Mouse (Mus musculus): ENCODE measurements at regions not wholly inside any gene's neighbourhood (a gene's known extent, or its start where the extent isn't known, plus 50 kb on each side); places are given as distances from the start of the nearest gene placed in this dataset.

DNA sequence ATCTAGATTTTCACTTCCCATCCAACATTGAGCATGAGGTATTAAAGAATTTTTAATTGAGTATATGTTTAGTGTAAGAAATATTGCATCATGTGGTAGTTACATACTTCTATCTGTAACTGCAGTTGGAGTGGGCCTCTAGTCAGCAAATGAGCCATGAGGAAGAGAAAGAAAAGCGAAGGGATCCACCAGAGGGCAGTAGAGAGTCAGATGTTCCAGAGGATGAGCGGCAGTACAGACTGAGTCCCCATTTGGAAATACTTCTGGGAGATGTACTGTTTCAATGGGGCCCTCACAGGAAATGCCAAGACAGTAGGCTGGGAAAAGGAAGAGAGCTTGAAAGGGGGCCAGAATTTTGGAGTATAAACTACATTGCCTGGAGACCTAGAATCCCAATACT lies 221.2 kb downstream of the Myh15 start:
- DNase-seq (ENCODE audit: low spot score in 2 of 2), result peak; percentile 6 to 15

DNA sequence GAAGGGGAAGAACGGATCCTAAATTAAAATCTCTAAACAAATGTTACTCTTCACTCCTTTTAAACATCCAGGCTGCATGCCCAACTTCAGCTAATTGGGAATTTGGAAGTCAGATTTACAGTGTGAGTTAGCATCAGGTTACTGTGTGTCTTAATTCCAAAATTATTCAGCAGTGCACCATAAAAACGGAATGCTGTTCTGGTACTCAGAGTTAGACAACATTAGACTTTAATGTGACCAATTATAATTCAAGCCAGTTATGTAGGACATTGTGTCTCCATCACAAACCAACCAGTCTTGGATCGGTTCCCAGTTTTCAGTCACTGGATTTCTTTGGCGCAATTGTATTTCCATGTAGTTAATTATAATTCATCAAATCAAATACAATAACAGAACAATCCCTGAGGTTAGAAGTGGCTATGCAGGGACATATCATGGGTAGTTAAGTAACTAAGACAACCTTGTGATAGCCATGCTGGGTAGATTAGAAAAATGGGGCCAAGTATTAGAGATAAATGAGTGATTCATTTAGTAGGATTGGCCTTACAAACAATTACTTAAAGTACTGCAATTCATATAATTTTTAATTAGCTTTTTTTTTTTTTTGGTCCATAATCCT lies 230.9 kb downstream of the Myh15 start:
- DNase-seq (ENCODE audit: low spot score in 2 of 2), result peak in 1 of 2 experiments; percentile 4

DNA sequence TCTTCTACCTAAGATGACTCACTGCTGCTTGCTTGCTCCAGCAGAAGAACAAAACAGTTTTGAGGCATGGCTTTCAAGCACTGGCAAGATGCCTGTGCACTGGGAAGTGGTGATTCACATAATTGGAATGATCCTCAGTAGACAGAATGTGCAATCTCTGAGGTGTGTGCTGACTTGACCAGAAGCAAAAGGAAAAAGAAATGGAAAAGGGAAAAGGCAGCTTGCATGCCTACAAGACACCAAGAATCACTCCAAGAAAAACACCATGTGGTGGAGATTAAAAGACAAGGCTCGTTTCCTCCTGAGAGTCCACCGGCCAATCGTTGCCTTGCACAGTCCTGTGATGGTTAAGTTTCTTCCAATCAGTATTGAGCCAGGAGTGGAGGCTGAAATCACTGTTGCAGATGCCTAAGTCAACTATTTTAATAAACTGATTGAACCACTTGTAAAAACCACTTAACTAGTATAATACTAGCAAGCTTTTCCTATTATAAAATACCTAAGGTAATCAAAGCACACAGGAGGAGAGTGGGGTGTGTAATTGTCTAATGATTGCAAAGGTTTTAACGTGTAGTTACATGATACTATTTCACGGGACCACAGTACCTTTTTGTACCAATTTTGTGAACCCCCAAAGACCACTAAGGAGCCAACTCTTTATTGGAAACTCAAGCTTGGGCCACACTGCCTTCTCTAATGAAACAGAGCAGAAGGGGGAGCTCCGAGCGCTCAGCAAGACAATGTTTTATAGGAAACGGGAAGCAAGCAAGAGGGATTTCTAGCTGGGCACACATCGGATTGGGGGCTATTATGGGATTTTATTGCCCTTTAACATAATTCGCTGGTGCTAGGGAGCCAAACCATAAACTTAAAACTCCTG lies 232.2 kb downstream of the Myh15 start:
- DNase-seq (ENCODE audit: low spot score in 2 of 2), result peak; percentile 59 to 81

- DNase-seq (ENCODE audit: low spot score in 2 of 2), result no peak
Observed at GRCm38 (mm10) chr16:49303612-49304307, 246.5 kb downstream of the Myh15 start.

DNA sequence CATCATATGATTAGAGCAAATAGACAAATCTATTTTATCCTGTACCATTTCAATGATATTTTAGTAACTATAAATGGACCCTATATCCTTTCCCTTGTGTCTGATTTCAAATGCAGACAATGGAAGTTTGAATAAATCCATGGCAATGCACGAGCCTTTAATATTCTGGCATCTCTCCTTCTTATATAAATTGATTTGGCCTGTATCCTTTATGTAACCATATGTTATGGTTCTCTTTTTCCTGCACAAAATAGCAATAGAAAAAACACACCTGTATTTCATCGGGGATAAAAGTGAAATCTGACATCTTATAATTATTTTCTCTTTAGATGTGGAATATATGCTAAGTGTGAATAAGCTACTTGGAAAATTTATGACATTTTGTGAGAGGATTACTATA lies 247.1 kb downstream of the Myh15 start:
- no peak for DNase-seq (ENCODE audit: low spot score in 2 of 2)

DNA sequence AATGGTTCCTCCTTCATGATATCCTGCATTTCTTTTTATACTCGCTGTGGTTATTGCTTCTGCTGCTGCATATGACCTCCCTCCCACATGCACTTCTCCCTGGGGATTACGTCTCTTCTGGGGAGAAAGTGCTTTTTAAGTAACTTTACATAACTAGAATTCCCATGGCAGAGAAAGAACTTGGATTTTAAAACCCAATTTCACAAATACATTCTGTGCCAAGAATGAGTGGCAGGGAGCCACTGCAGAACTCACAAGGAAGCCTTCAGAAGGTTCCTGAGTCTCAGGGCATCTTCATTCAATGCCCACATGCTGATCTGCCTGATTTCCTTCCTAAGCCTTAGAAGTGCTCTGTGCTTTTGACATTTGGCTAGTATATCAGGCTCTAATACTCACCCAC lies 259.8 kb downstream of the Myh15 start:
- DNase-seq (ENCODE audit: low spot score in 2 of 2), result peak; percentile 4 to 5

DNA sequence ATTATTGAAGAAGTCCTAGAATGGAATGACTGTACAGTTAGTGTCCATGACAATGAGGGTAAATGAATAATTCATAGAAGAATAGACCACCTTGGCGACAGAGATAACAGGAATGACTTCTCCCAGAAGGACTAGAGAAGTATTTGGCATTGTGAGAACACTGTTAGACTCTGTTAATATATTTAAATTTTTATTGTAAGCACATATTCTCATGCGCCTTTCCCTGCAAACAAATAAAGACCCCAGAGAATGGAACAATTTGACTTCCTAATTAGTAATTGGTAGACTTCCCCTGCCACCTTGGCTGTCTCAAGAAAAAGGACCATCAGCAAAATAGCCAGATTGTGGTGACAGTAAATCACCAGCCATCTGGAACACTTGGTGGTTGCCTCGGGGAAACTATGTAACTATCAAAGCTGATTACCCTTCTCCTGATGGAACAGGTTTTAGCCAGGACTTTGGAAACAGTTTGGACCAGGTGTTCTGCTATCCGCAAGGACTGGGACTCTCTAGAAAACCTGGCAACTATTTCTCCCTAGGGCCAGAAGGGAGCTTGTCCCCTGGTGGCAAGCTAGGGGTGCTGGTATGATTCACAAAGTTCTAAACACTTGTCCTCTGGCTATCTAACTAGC lies 261.9 kb downstream of the Myh15 start:
- DNase-seq (ENCODE audit: low spot score in 2 of 2), result no peak

GRCm38 (mm10) chr16:49319774-49320173 lies 262.5 kb downstream of the Myh15 start:
- no peak for DNase-seq (ENCODE audit: low spot score in 2 of 2)

DNA sequence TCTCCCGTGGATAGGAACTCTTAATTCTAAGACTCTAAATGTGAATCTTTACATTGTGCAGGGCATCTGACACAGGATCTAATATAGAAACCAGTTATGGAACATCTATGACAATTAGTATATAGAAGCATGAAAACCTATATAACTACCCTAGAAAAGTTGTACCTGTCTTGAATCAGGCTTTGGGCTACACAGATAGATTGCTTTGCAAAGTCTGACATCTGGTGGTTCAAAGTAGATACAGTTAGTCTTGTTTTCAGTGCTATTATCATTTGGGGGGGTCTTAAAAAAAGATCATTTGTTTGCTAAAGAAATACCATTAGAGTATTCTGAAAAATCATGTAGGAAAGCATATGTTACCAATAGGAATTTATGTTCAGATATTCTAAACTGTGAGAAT lies 264.7 kb downstream of the Myh15 start:
- no peak for DNase-seq (ENCODE audit: low spot score in 2 of 2)

GRCm38 (mm10) chr16:49330725-49331386 lies 273.6 kb downstream of the Myh15 start:
- no peak for DNase-seq (ENCODE audit: low spot score in 2 of 2)

DNA sequence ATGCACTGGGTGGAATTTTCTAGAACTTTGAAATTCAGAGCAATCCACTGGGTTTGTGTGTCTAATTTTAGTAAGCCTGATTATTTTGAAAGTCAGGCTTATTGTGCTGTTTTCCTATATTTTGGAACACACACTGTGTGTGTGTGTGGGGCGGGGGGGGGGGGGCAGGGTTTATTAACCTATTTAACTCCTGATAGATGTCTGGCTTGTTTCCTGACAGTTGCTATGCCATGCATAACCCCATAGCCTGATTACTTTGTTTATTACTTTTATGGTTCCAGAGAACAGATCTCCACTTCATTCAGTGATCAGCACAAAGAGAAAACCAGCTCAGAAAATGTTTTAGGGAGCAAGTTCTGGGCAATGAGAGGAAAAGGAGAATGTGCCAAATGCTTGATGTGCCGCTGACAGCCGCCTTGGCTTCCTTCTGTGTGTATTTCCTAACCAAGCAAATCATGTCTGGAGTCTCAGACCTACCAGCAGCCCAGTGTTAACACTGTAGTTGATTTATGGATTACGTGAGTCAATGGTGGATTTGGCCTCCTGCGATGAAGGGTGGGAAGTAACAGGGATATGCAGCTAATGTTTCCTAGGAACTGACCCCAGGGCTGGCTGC lies 274.9 kb downstream of the Myh15 start:
- DNase-seq (ENCODE audit: low spot score in 2 of 2), result no peak

DNA sequence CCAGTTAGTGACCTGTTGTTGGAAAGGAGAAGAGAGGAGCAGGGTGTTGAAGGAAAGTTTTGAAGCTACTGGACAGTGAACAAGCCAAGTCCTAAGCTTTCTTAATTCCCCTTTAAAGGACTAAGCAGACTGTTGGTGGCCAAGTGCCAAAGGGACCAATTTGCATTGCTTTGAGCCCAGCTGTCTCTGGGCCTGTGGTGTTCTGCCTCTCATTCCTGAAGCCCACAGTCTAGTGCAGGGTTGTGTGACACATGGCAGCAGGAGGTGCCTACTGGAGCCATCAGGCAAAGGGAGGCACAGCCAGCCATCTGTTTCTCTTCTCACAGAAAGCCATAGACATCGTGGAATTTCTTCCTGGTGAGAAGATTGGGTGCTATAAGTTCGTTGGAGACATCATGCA lies 278.6 kb downstream of the Myh15 start:
- peak in 1 of 2 experiments; percentile 8 for DNase-seq (ENCODE audit: low spot score in 2 of 2)

GRCm38 (mm10) chr16:49337948-49338347 lies 280.7 kb downstream of the Myh15 start:
- DNase-seq (ENCODE audit: low spot score in 2 of 2), result no peak

- DNase-seq (ENCODE audit: low spot score in 2 of 2), result no peak
Observed at GRCm38 (mm10) chr16:49358404-49358803, 301.1 kb downstream of the Myh15 start.

DNA sequence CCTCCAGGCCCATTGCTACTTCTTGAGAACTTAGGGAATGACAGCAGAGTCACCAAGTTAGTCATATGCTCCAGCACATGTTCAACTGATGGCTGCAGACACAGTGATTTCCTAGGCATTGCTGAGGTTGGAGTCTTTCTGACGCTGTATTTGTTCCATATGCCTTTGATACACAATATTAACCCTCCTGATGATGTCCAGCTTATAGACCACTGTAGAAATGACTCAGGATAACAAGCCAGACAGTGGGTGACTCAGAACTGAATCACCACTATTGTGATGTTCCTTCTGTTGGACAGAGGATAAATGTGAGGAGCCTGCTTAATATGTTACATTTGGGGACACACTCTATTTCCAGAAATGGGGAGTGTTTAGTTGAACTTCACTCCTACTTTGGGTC lies 304.4 kb downstream of the Myh15 start:
- no peak for DNase-seq (ENCODE audit: low spot score in 2 of 2)

DNA sequence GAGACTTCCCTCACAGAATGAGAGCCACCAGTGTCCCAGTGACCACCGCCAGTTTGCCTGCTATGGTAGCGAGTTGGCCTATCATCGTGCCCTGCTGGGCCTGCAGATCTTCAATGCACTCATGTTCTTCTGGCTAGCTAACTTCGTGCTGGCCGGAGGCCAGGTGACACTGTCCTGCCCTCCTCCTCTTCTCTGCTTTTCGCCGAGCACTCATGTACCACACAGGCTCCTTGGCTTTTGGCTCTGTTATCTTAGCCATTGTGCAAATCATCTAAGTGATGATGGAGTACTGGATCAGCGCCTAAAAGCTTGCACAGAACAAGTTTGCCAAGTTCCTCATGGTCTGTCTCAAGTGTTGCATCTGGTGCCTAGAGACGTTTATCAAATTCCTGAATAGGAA lies 312.2 kb downstream of the Myh15 start:
- no peak for DNase-seq (ENCODE audit: low spot score in 2 of 2)

DNA sequence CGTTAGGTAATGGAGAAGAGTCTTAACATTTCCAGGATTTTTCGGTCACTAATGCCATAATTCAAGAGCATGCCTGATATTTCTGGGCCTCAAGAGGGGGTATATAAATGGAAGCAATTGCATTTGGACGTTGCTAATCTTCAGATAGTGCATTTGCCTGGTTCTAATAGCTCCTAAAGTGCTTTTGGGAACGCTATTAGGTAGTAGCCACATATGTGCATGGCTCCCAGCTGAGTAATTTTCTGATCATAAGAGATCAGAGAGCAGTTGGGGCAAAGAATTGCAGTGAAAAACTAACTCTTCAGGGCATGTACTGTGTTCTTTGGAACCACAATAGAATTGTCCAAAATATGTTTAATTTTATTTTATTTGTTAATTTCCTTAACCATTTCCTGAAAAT lies 317.8 kb downstream of the Myh15 start:
- no peak for DNase-seq (ENCODE audit: low spot score in 2 of 2)

DNA sequence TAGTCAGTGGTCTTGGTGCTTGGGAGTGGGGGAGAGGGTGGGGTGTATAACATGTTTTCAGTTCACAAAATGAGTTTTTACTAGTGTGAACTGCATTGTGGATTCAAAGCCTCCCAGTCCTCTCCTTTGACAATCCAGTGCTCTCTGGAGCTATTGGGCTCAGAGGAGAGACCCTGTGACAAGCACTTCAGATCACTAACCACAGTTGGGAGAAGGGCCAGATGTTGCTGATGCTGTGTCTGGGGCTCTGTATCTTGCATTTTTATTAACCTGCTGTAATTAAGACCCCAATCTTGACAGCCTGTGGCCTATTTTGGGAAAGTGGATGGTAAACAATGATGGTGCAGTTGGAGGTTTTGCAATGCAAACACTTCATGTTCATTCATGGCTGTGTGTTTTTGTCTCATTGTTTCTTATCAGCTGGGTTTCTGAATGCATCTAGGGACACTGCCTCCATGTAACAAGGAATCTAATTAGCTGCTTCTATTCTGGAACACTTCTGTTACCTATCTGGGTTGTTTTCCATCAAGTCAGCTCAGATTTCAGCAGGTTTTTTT lies 320.0 kb upstream of the Ift57 start:
- DNase-seq (ENCODE audit: low spot score in 2 of 2), result no peak

DNA sequence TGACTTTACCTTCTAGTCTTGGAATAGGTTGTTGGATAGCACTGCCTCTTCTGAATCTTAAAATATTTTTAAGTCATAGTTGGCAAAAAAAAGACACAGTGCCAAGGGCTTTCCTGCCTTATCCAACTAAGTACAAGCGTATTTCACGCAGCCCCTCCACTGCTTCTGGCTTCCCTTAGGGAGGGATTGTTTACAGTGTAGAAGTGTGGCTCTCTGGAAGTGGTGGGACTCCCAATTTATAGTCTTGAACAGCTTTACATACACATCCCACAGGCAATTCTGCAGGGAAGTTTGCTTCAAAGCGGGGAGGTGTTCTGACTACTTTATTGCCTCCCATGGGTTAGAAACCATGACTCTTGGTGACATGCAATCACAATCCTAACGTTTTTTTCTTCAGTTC lies 310.9 kb upstream of the Ift57 start:
- DNase-seq (ENCODE audit: low spot score in 2 of 2), result no peak

- DNase-seq (ENCODE audit: low spot score in 2 of 2), result no peak
Observed at GRCm38 (mm10) chr16:49407956-49408795, 290.9 kb upstream of the Ift57 start.

Data from right cerebral cortex, postnatal 36 days (tissue).